Mouse (Mus musculus): ENCODE results near the gene Gm10272. TPM values are rescaled to one million over a fixed set of nuclear protein-coding genes. Genes with fewer than 3 reads are reported as not detected.
"Not testable (repeated sequence)": the region's sequence is repeated elsewhere in the genome, so short reads cannot be mapped to it uniquely, and the experiment has no call there.

Gm10272 gene
- polyA plus RNA-seq, 1 experiment from 2014 or later, result not detected

- 18% methylated on average over 10 of the region's 10 CpGs for WGBS
- Histone ChIP-seq H3K27me3 (replicated peaks; ENCODE audit: low read depth, poor library complexity, severe bottlenecking) (peaks cover 81% of the 10 kb centered on the region), H3K4me1 (peaks cover 53% of the 10 kb centered on the region), H3K27ac (replicated peaks) (no peak overlapping the region), H3K9me3 (no peaks in the 10 kb centered on the region), H3K36me3 (replicated peaks) (no peaks in the 10 kb centered on the region), H3K4me3 (no peak overlapping the region)
- no peak for DNase-seq (ENCODE audit: low spot score)
Measured at GRCm38 (mm10) chr10:77687021-77687420, 19.4 kb upstream of the Gm10272 start.

GRCm38 (mm10) chr10:77690356-77690807, 16.0 kb upstream of the Gm10272 start, which contains the start of gene Gm19402:
Gm19402 (minus strand) TSS chr10:77690757.
- 74% methylated on average over 3 of the region's 3 CpGs for WGBS
- peaks cover 56% of the 10 kb centered on the region for H3K27me3 ChIP-seq (replicated peaks; ENCODE audit: low read depth, poor library complexity, severe bottlenecking)
- not testable (repeated sequence) for H3K9me3 ChIP-seq; H3K4me3 ChIP-seq; H3K27ac ChIP-seq (replicated peaks); DNase-seq (ENCODE audit: low spot score); H3K36me3 ChIP-seq (replicated peaks)
- peaks cover 53% of the 10 kb centered on the region for H3K4me1 ChIP-seq

GRCm38 (mm10) chr10:77697133-77697532, 9.3 kb upstream of the Gm10272 start, which contains the start of gene Gm9508:
Gm9508 (minus strand) TSS chr10:77697233.
- DNase-seq (ENCODE audit: low spot score), result no peak
- no peak within 1 kb of the TSS for H3K4me3 ChIP-seq
- H3K27me3 ChIP-seq (replicated peaks; ENCODE audit: low read depth, poor library complexity, severe bottlenecking), result no peaks in the 10 kb centered on the region
- H3K27ac ChIP-seq (replicated peaks), result no peak within 1 kb of the TSS
- H3K4me1 ChIP-seq, result peaks cover 29% of the 10 kb centered on the region
- WGBS, result 33% methylated on average over 4 of the region's 4 CpGs
- H3K9me3 ChIP-seq, result no peaks in the 10 kb centered on the region
- no peaks in the 10 kb centered on the region for H3K36me3 ChIP-seq (replicated peaks)

GRCm38 (mm10) chr10:77709831-77710230, 3.4 kb downstream of the Gm10272 start:
- H3K36me3 ChIP-seq (replicated peaks), result no peaks in the 10 kb centered on the region
- H3K27me3 ChIP-seq (replicated peaks; ENCODE audit: low read depth, poor library complexity, severe bottlenecking), result no peaks in the 10 kb centered on the region
- 83% methylated on average over 3 of the region's 3 CpGs for WGBS
- DNase-seq (ENCODE audit: low spot score), result no peak
- no peak overlapping the region for H3K27ac ChIP-seq (replicated peaks)
- H3K4me3 ChIP-seq, result no peak overlapping the region
- H3K9me3 ChIP-seq, result peaks cover 17% of the 10 kb centered on the region; the same call in 1 of the 2 replicates
- no peaks in the 10 kb centered on the region for H3K4me1 ChIP-seq

- not testable (repeated sequence) for H3K4me3 ChIP-seq; H3K27me3 ChIP-seq (replicated peaks; ENCODE audit: low read depth, poor library complexity, severe bottlenecking); H3K4me1 ChIP-seq; H3K36me3 ChIP-seq (replicated peaks); DNase-seq (ENCODE audit: low spot score); H3K27ac ChIP-seq (replicated peaks)
- H3K9me3 ChIP-seq, result peaks cover 15% of the 10 kb centered on the region; the same call in 1 of the 2 replicates
Measured at GRCm38 (mm10) chr10:77711157-77711556, 4.7 kb downstream of the Gm10272 start, which contains the start of gene Gm10024. Gm10024 (plus strand) TSS chr10:77711457.

GRCm38 (mm10) chr10:77713734-77714133, 7.3 kb downstream of the Gm10272 start:
- Histone ChIP-seq H3K27me3 (replicated peaks; ENCODE audit: low read depth, poor library complexity, severe bottlenecking) (no peaks in the 10 kb centered on the region), H3K27ac (replicated peaks) (no peak overlapping the region), H3K36me3 (replicated peaks) (no peaks in the 10 kb centered on the region), H3K4me3 (no peak overlapping the region), H3K9me3 (peaks cover 8% of the 10 kb centered on the region; the same call in 1 of the 2 replicates), H3K4me1 (no peaks in the 10 kb centered on the region)
- 63% methylated on average over 4 of the region's 4 CpGs for WGBS
- no peak for DNase-seq (ENCODE audit: low spot score)

- Histone ChIP-seq H3K9me3 (peaks cover 10% of the 10 kb centered on the region; the same call in 1 of the 2 replicates), H3K4me3 (no peak within 1 kb of the TSS), H3K27ac (replicated peaks) (no peak within 1 kb of the TSS), H3K4me1 (no peaks in the 10 kb centered on the region), H3K27me3 (replicated peaks; ENCODE audit: low read depth, poor library complexity, severe bottlenecking) (no peaks in the 10 kb centered on the region), H3K36me3 (replicated peaks) (no peaks in the 10 kb centered on the region)
- WGBS, result 85% methylated on average over 1 of the region's 1 CpGs
- no peak for DNase-seq (ENCODE audit: low spot score)
Measured at GRCm38 (mm10) chr10:77715507-77715906, 9.1 kb downstream of the Gm10272 start, which contains the start of gene Gm10142. Gm10142 (plus strand) TSS chr10:77715807.

- WGBS, result 91% methylated on average over 1 of the region's 1 CpGs
- not testable (repeated sequence) for DNase-seq (ENCODE audit: low spot score)
Measured at GRCm38 (mm10) chr10:77720299-77720698, 13.9 kb downstream of the Gm10272 start, which contains the start of gene Krtap12-1. Krtap12-1 (plus strand) TSS chr10:77720599.

GRCm38 (mm10) chr10:77724855-77725254, 18.4 kb downstream of the Gm10272 start:
- 79% methylated on average over 8 of the region's 8 CpGs for WGBS
- no peaks in the 10 kb centered on the region for H3K36me3 ChIP-seq (replicated peaks)

More at GRCm38 (mm10) chr10:77720299-77720698, 13.9 kb downstream of the Gm10272 start, which contains the start of gene Krtap12-1:
- not testable (repeated sequence) for H3K36me3 ChIP-seq (replicated peaks); H3K27ac ChIP-seq (replicated peaks); H3K27me3 ChIP-seq (replicated peaks; ENCODE audit: low read depth, poor library complexity, severe bottlenecking); H3K9me3 ChIP-seq; H3K4me3 ChIP-seq; H3K4me1 ChIP-seq

GRCm38 (mm10) chr10:77726186-77726585, 19.8 kb downstream of the Gm10272 start, which contains the start of gene Gm10100:
Gm10100 (plus strand) TSS chr10:77726486.
- Histone ChIP-seq H3K9me3 (no peaks in the 10 kb centered on the region), H3K4me3 (no peak within 1 kb of the TSS), H3K36me3 (replicated peaks) (no peaks in the 10 kb centered on the region), H3K27ac (replicated peaks) (no peak within 1 kb of the TSS), H3K27me3 (replicated peaks; ENCODE audit: low read depth, poor library complexity, severe bottlenecking) (no peaks in the 10 kb centered on the region), H3K4me1 (no peaks in the 10 kb centered on the region)
- WGBS, result 38% methylated on average over 3 of the region's 3 CpGs
- no peak for DNase-seq (ENCODE audit: low spot score)

More at GRCm38 (mm10) chr10:77724855-77725254, 18.4 kb downstream of the Gm10272 start:
- DNase-seq (ENCODE audit: low spot score), result no peak
- no peaks in the 10 kb centered on the region for H3K4me1 ChIP-seq
- H3K9me3 ChIP-seq, result peaks cover 5% of the 10 kb centered on the region; the same call in 1 of the 2 replicates
- no peak overlapping the region for H3K27ac ChIP-seq (replicated peaks)
- no peak overlapping the region for H3K4me3 ChIP-seq
- H3K27me3 ChIP-seq (replicated peaks; ENCODE audit: low read depth, poor library complexity, severe bottlenecking), result no peaks in the 10 kb centered on the region

GRCm38 (mm10) chr10:77728280-77728679, 21.9 kb downstream of the Gm10272 start:
- Histone ChIP-seq H3K4me3 (no peak overlapping the region), H3K36me3 (replicated peaks) (no peaks in the 10 kb centered on the region), H3K27me3 (replicated peaks; ENCODE audit: low read depth, poor library complexity, severe bottlenecking) (no peaks in the 10 kb centered on the region), H3K27ac (replicated peaks) (no peak overlapping the region), H3K4me1 (no peaks in the 10 kb centered on the region), H3K9me3 (no peaks in the 10 kb centered on the region)
- DNase-seq (ENCODE audit: low spot score), result no peak
- 65% methylated on average over 4 of the region's 4 CpGs for WGBS

- DNase-seq (ENCODE audit: low spot score), result peak; percentile 30
- no peaks in the 10 kb centered on the region for H3K9me3 ChIP-seq
Measured at GRCm38 (mm10) chr10:77729241-77729640, 22.8 kb downstream of the Gm10272 start.

GRCm38 (mm10) chr10:77735928-77736327, 29.5 kb downstream of the Gm10272 start:
- H3K27ac ChIP-seq (replicated peaks), result no peak overlapping the region

More at GRCm38 (mm10) chr10:77729241-77729640, 22.8 kb downstream of the Gm10272 start:
- Histone ChIP-seq H3K4me3 (no peak overlapping the region), H3K36me3 (replicated peaks) (no peaks in the 10 kb centered on the region), H3K4me1 (no peaks in the 10 kb centered on the region), H3K27me3 (replicated peaks; ENCODE audit: low read depth, poor library complexity, severe bottlenecking) (no peaks in the 10 kb centered on the region), H3K27ac (replicated peaks) (no peak overlapping the region)
- 56% methylated on average over 4 of the region's 4 CpGs for WGBS

More at GRCm38 (mm10) chr10:77735928-77736327, 29.5 kb downstream of the Gm10272 start:
- peaks cover 10% of the 10 kb centered on the region; the same call in 1 of the 2 replicates for H3K9me3 ChIP-seq
- peaks cover 8% of the 10 kb centered on the region; the same call in 1 of the 2 replicates for H3K4me1 ChIP-seq
- DNase-seq (ENCODE audit: low spot score), result no peak
- H3K4me3 ChIP-seq, result no peak overlapping the region
- H3K36me3 ChIP-seq (replicated peaks), result no peaks in the 10 kb centered on the region; the same call in 1 of the 2 replicates
- no peaks in the 10 kb centered on the region for H3K27me3 ChIP-seq (replicated peaks; ENCODE audit: low read depth, poor library complexity, severe bottlenecking)
- WGBS, result 82% methylated on average over 1 of the region's 1 CpGs
